Mouse (Mus musculus): Measurements from ENCODE around the gene Wdr27.
"Not testable (repeated sequence)": the region's sequence is repeated elsewhere in the genome, so short reads cannot be mapped to it uniquely, and the experiment has no call there.

The Wdr27 gene

GRCm38 (mm10) chr17:14928631-14929030 lies 14.3 kb downstream of the Wdr27 start:
- DNase-seq, result no peak

GRCm38 (mm10) chr17:14927644-14928218 lies 15.2 kb downstream of the Wdr27 start:
- no peak for DNase-seq

- no peak for DNase-seq
These were observed 21.4 kb downstream of the Wdr27 start for GRCm38 (mm10) chr17:14921582-14921981.

- no peak for DNase-seq
These were observed 25.1 kb downstream of the Wdr27 start for GRCm38 (mm10) chr17:14917866-14918265.

- no peak for DNase-seq
These were observed 28.6 kb downstream of the Wdr27 start for GRCm38 (mm10) chr17:14914401-14914800.

GRCm38 (mm10) chr17:14912981-14913380 lies 30.0 kb downstream of the Wdr27 start:
- no peak for DNase-seq

- no peak for DNase-seq
These were observed 30.5 kb downstream of the Wdr27 start for GRCm38 (mm10) chr17:14912420-14912819.

- DNase-seq, result peak; percentile 23
These were observed 32.2 kb downstream of the Wdr27 start for GRCm38 (mm10) chr17:14910771-14911170.

GRCm38 (mm10) chr17:14909331-14909730 lies 33.6 kb downstream of the Wdr27 start:
- no peak for DNase-seq

GRCm38 (mm10) chr17:14907136-14907535 lies 35.8 kb downstream of the Wdr27 start:
- no peak for DNase-seq

GRCm38 (mm10) chr17:14906611-14907010 lies 36.3 kb downstream of the Wdr27 start:
- DNase-seq, result no peak

GRCm38 (mm10) chr17:14904637-14905265 lies 38.2 kb downstream of the Wdr27 start:
- peak; percentile 45 for DNase-seq

- DNase-seq, result no peak
These were observed 38.8 kb downstream of the Wdr27 start for GRCm38 (mm10) chr17:14904206-14904605.

- no peak for DNase-seq
These were observed 39.7 kb downstream of the Wdr27 start for GRCm38 (mm10) chr17:14903212-14903611.

- DNase-seq, result no peak
These were observed 44.0 kb downstream of the Wdr27 start for GRCm38 (mm10) chr17:14898972-14899371.

- not testable (repeated sequence) for DNase-seq
These were observed 47.9 kb downstream of the Wdr27 start for GRCm38 (mm10) chr17:14895058-14895457.

GRCm38 (mm10) chr17:14886933-14887332 lies 56.0 kb downstream of the Wdr27 start:
- DNase-seq, result no peak

GRCm38 (mm10) chr17:14874656-14875204 lies 68.2 kb downstream of the Wdr27 start:
- no peak for DNase-seq

- DNase-seq, result no peak
These were observed 82.7 kb downstream of the Wdr27 start for GRCm38 (mm10) chr17:14860220-14860619.

GRCm38 (mm10) chr17:14847709-14848108 lies 95.2 kb downstream of the Wdr27 start:
- no peak for DNase-seq

GRCm38 (mm10) chr17:14846880-14847279 lies 96.1 kb downstream of the Wdr27 start:
- no peak for DNase-seq

- no peak for DNase-seq
These were observed 116.2 kb downstream of the Wdr27 start for GRCm38 (mm10) chr17:14826715-14827295.

GRCm38 (mm10) chr17:14824938-14825337 lies 118.0 kb downstream of the Wdr27 start:
- peak; percentile 26 for DNase-seq

GRCm38 (mm10) chr17:14817975-14818374 lies 125.0 kb downstream of the Wdr27 start:
- DNase-seq, result no peak
